Mouse (Mus musculus): ENCODE results near the gene Tiam2. TPM values are rescaled to one million over a fixed set of nuclear protein-coding genes. Genes with fewer than 3 reads are reported as not detected.

Tiam2 gene
- polyA plus RNA-seq, 1 experiment from 2014 or later = 13.8 TPM

DNA sequence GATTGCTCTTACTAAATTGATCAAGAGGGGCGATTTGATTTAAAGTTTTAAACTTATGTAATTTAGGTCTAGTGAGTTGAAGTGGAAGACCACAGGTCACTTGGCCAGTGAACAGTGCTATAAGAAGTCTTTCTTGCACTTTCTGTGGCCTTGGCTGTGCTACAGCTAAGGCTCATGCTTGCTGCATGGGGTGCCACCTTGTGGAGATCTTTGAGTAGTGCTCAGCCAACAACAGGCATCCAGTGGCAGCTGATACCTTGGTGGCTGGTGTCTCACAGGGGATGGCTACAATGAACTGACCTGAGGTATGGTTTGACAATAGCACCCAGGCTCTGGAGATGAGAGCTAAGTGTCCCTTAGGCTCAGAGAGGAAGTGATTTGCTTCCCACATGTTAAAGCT is 183.5 kb downstream of the Tiam2 start:
- ChIA-PET POLR2A (no interaction called here), CTCF (interaction anchor here (0.7 to 5.3 kb wide), 28 partner anchors 9 to 285 kb away, joined by 3 to 86 read pairs (median 6); no protein-coding TSS in a partner anchor)
- ATAC-seq (no peak), DNase-seq (ENCODE audit: low read depth, low spot score) (no peak)
- H3K27me3 ChIP-seq = no peaks in the 10 kb centered on the region
- in situ Hi-C loops (cut with MboI; ENCODE audit: low pct_unique_long_range_greater_than_20kb) = no loop called here
- peak; percentile 95 for TF ChIP-seq CTCF (IDR thresholded peaks at IDR 0.05)

DNA sequence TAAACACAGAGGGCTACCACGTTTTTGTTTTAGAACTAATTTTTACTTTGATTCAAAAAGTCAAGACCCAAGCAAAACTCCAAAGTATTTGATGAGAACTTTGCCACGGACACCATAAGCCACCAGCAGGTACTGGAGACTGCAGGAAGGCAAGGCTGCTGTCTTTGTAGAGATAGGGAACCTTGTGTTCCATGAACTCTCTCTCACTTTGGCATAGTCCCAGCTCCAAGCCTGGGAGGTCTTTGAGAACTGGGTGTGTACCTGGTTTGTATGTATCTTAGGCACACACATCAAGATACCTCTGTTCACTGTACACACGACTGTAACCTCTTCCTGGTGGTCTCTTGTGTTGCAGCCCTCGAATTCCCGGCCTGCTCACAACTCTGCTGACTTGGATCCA is 187.9 kb downstream of the Tiam2 start:
- ATAC-seq (no peak), DNase-seq (ENCODE audit: low read depth, low spot score) (no peak)
- CTCF ChIA-PET = no interaction called here
- TF ChIP-seq CTCF (IDR thresholded peaks at IDR 0.05) = no peak
- in situ Hi-C loops (cut with MboI; ENCODE audit: low pct_unique_long_range_greater_than_20kb) = no loop called here
- POLR2A ChIA-PET = interaction anchor here (1.2 kb wide), 1 partner anchor 66 kb away, joined by 3 read pairs; no protein-coding TSS in a partner anchor
- no peaks in the 10 kb centered on the region for H3K27me3 ChIP-seq

DNA sequence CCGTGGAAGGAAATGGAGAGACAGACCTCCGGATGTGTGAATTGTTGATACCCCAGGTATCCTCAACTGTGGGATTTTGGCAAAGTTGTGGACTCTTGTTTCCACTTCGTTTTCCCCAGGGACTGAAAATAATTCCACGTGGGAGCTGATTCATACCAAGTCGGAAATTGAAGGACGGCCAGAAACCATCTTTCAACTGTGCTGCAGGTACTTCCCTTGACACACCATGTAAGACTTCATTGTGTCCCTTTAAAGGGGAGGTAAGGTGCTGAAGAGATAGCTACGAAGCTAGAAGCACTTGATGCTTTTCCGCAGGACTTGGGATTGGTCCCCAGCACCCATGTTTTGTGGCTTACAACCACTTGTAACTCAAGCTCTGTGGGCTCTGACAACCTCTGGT is 189.5 kb downstream of the Tiam2 start:
- in situ Hi-C loops (cut with MboI; ENCODE audit: low pct_unique_long_range_greater_than_20kb) = no loop called here
- no peaks in the 10 kb centered on the region for H3K27me3 ChIP-seq
- DNase-seq (ENCODE audit: low read depth, low spot score) (no peak), ATAC-seq (no peak)
- POLR2A ChIA-PET = no interaction called here
- no peak for TF ChIP-seq CTCF (IDR thresholded peaks at IDR 0.05)
- CTCF ChIA-PET = interaction anchor here (1.3 kb wide), 1 partner anchor 62 kb away, joined by 3 read pairs; no protein-coding TSS in a partner anchor

DNA sequence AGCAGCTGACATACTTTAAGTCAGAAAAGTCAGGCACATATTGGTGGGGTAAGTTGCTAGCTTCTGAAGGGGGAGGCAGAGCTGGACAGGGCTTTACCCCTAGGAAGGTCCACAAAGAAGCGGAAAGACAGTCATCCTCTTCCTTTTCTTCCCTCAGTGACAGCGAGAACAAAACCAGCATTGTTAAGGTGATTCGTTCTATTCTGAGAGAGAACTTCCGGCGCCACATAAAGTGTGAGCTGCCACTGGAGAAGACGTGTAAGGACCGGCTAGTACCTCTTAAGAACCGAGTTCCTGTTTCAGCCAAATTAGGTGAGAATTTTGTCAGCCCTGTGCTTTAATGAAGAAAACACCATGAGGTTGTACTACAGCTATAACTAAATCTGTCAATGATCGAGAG is 190.0 kb downstream of the Tiam2 start:
- in situ Hi-C loops (cut with MboI; ENCODE audit: low pct_unique_long_range_greater_than_20kb) = no loop called here
- ChIA-PET POLR2A (no interaction called here), CTCF (interaction anchor here (1.0 to 1.3 kb wide), 3 partner anchors 14 to 225 kb away, joined by 3 read pairs; no protein-coding TSS in a partner anchor)
- DNase-seq (ENCODE audit: low read depth, low spot score) (no peak), ATAC-seq (no peak)
- TF ChIP-seq CTCF (IDR thresholded peaks at IDR 0.05) = no peak
- H3K27me3 ChIP-seq = no peaks in the 10 kb centered on the region

DNA sequence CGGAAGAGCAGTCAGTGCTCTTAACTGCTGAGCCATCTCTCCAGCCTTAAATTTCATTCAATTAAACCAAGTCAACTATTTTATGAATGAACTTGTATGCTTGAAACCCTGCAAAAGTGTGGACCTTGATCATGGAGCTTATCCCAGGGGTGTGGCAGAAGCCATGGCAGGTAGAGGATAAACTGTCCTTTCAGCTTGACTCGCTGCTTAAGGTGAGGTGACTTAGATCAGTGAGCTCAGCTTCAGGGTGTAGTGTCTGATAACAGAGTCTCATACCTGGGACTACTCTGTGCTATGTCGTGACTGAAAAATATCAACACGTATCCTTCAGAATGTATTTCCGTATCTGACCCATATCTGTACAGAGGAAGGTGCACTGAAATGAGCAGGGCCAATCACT is 194.0 kb downstream of the Tiam2 start:
- ATAC-seq = no peak
- no peak for TF ChIP-seq CTCF (IDR thresholded peaks at IDR 0.05)
- DNase-seq (ENCODE audit: low read depth, low spot score) = no peak
- in situ Hi-C loops (cut with MboI; ENCODE audit: low pct_unique_long_range_greater_than_20kb) = no loop called here
- no peaks in the 10 kb centered on the region for H3K27me3 ChIP-seq
- POLR2A ChIA-PET = no interaction called here
- CTCF ChIA-PET = interaction anchor here (1.6 to 1.8 kb wide), 2 partner anchors 9 to 11 kb away, joined by 5 to 6 read pairs; no protein-coding TSS in a partner anchor

DNA sequence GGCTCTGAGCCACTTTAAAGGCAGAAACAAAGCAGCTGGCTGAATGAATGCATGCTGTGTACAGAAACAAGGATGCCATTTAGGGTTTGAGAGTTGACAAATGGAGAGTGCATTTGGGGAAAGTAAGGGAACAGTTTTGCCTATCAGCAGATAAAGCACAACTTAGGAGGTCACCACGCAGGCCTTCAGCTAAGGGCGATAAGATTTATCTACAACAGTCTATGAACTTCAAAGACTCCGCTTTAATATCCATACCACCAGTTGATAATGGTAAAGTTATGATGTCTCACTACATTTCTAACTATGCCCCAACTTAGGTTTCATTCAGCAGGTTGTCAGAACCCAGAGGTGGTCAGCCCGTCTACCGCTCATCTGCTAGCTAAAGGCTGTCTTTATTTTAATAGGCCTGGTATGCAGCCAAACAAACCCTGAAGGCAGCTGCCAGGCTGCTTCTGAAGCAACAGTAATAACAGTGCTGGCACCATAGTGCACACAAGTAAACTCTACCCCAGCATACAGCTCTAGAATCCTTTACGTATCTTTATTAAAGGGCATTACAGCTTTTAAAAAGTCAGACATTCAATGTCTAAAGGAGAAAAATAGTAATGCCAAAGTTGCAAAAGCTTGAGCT is 201.6 kb downstream of the Tiam2 start:
- POLR2A ChIA-PET = interaction anchor here (0.6 kb wide), 1 partner anchor 397 kb away, joined by 3 read pairs; no protein-coding TSS in a partner anchor
- no peaks in the 10 kb centered on the region for H3K27me3 ChIP-seq
- CTCF ChIA-PET = interaction anchor here (1.2 kb wide), 1 partner anchor 16 kb away, joined by 3 read pairs; no protein-coding TSS in a partner anchor
- in situ Hi-C loops (cut with MboI; ENCODE audit: low pct_unique_long_range_greater_than_20kb) = no loop called here
- ATAC-seq (no peak), DNase-seq (ENCODE audit: low read depth, low spot score) (no peak)
- no peak for TF ChIP-seq CTCF (IDR thresholded peaks at IDR 0.05)

DNA sequence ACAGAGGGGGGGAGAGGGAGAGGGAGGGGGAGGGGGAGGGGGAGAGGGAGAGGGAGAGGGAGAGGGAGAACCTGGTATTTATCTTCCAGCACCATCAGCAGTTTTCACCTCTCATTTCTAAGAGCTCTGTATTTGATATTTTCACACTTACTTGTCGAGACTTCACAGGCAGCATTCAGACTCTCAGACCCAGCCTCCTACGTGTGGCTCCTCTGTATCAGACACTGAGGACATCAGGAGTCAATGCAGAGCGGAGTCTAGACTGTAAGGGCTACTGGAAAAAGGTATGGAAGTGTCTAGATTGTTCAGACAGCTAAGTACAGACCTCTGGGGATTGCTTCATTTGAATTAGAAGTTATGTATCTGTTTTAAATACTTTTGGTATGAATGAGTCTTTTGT is 203.2 kb downstream of the Tiam2 start:
- no peaks in the 10 kb centered on the region for H3K27me3 ChIP-seq
- DNase-seq (ENCODE audit: low read depth, low spot score) (no peak), ATAC-seq (no peak)
- POLR2A ChIA-PET = no interaction called here
- in situ Hi-C loops (cut with MboI; ENCODE audit: low pct_unique_long_range_greater_than_20kb) = no loop called here
- no peak for TF ChIP-seq CTCF (IDR thresholded peaks at IDR 0.05)
- CTCF ChIA-PET = interaction anchor here (1.3 to 1.4 kb wide), 2 partner anchors 9 to 13 kb away, joined by 4 to 5 read pairs; no protein-coding TSS in a partner anchor

DNA sequence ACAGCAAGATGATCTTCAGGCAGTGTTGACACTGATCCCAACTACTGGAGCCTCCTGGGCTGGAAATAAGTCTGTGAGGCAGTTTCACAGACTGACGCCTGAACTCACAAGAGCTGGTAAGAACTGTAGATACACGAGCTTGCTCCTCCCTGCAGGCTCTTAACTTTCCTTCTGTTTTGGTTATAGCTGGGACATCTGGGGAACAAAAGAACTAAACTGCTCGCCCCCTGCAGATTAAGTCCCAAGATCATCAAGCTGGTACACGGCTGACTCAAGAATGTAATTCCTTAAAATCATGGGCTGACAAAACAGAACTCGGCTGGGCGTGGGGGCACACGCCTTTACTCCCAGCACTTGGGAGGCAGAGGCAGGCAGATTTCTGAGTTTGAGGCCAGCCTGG is 204.2 kb downstream of the Tiam2 start:
- no peak for ATAC-seq
- no peaks in the 10 kb centered on the region for H3K27me3 ChIP-seq
- ChIA-PET POLR2A (no interaction called here), CTCF (interaction anchor here (0.6 to 1.8 kb wide), 4 partner anchors 14 to 32 kb away, joined by 3 to 12 read pairs (median 3); no protein-coding TSS in a partner anchor)
- in situ Hi-C loops (cut with MboI; ENCODE audit: low pct_unique_long_range_greater_than_20kb) = no loop called here
- no peak for TF ChIP-seq CTCF (IDR thresholded peaks at IDR 0.05)
- no peak for DNase-seq (ENCODE audit: low read depth, low spot score)

DNA sequence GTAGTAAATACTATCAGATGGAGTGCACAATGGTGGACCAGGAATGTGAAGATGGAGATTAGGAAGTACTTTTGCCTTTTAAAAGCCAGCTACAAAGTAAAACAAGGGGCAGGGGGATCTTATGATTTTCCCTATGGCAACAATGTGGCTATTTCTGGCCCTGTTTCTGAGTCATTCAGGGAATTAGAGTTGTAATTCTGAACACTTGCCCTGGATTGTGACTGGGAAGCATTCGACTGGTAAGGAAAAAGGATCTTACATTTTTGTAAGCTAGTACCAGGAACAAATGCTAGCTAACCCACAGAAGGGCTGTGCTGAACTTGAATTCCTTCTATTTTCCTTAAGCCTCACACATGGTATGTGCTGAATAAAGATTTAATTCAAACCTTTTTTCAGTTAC is 205.3 kb downstream of the Tiam2 start:
- ATAC-seq (peak; percentile 57), DNase-seq (ENCODE audit: low read depth, low spot score) (peak; percentile 31)
- CTCF ChIA-PET = interaction anchor here (1.2 to 1.8 kb wide), 3 partner anchors 19 to 75 kb away, joined by 3 to 12 read pairs (median 4); no protein-coding TSS in a partner anchor
- in situ Hi-C loops (cut with MboI; ENCODE audit: low pct_unique_long_range_greater_than_20kb) = no loop called here
- no peaks in the 10 kb centered on the region for H3K27me3 ChIP-seq
- POLR2A ChIA-PET = interaction anchor here (0.7 kb wide), 1 partner anchor 26 kb away, joined by 3 read pairs; the partner anchor contains the start of gene Tfb1m
- TF ChIP-seq CTCF (IDR thresholded peaks at IDR 0.05) = no peak

DNA sequence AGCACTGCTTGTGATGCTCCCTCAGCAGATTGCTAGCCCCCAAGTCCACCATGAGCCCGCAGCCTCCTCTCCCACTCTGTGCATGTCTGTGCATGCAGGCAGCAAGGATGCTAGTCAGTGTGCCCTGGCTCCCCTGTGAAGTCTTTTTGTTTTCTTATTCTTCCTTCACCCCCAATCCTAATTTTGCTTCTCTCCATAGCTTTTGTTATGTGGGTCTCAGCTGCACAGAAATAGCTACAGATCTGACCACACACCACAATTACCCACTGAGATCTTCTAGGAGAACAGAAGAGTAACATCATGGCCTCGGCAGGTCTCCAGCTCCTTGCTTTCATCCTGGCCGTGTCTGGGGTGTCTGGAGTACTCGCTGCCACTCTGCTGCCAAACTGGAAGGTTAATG is 205.9 kb downstream of the Tiam2 start, which contains the start of gene Cldn20:
TSS of gene Cldn20 (plus strand) at position 301 of the 400 bp plus-strand sequence.
- no peaks in the 10 kb centered on the region for H3K27me3 ChIP-seq
- in situ Hi-C loops (cut with MboI; ENCODE audit: low pct_unique_long_range_greater_than_20kb) = no loop called here
- ChIA-PET POLR2A (interaction anchor here (0.7 kb wide), 1 partner anchor 25 kb away, joined by 3 read pairs; the partner anchor contains the start of gene Tfb1m), CTCF (interaction anchor here (1.2 to 1.8 kb wide), 3 partner anchors 19 to 76 kb away, joined by 3 to 12 read pairs (median 4); no protein-coding TSS in a partner anchor)
- no peak for TF ChIP-seq CTCF (IDR thresholded peaks at IDR 0.05)
- ATAC-seq = no peak
- no peak for DNase-seq (ENCODE audit: low read depth, low spot score)

DNA sequence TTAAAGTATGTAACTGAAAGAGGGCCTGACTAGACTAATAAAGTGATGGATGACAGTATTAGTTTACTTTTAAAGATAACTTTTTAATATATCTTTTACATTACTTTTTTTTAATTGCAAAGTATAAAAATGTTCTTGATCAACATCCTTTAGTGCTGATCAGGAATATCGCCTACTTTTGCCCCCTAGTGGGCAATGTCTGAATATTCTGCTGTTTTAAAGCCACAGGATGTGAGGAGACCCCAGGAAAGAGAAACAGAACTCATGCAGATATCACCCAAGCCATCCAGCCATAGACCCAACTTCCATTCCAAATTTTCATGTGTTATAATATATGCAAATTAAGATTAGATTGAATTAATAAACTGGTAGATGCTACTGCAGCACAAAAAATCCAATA is 207.1 kb downstream of the Tiam2 start:
- in situ Hi-C loops (cut with MboI; ENCODE audit: low pct_unique_long_range_greater_than_20kb) = no loop called here
- POLR2A ChIA-PET = no interaction called here
- ATAC-seq (no peak), DNase-seq (ENCODE audit: low read depth, low spot score) (no peak)
- TF ChIP-seq CTCF (IDR thresholded peaks at IDR 0.05) = peak; percentile 72
- CTCF ChIA-PET = interaction anchor here (0.9 to 1.1 kb wide), 2 partner anchors 47 to 259 kb away, joined by 3 read pairs; no protein-coding TSS in a partner anchor
- H3K27me3 ChIP-seq = no peaks in the 10 kb centered on the region

Data from Patski (cell line).